Mouse (Mus musculus) gastrocnemius, postnatal 10 days (tissue): ENCODE measurements at regions not wholly inside any gene's neighbourhood (a gene's known extent, or its start where the extent isn't known, plus 50 kb on each side); places are given as distances from the start of the nearest gene placed in this dataset.

Source experiments
- DNase-seq: peaks from one replicate; pipeline ENCODE4 v3.0.0; 2021; ENCODE audit warnings: mixed read lengths

DNA sequence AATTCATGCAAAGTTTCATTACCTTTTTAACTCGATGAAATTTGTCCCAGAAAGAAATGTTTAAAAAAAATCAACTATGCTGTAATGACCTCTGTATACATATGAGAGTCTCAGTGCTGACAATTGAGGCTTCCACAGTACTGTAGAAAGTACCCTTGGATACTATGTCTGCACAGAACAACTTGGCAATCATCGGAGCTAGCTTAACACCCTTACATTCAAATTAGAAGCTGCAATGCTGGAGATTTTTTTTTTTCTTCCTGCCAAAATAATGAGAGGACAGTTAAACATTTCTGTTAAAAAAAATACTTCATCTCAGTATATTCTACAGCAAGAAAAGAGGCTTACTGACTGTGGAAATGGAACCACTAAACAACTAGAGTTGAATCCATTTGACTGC lies 452.1 kb upstream of the Cntn6 start:
- DNase-seq = no peak

DNA sequence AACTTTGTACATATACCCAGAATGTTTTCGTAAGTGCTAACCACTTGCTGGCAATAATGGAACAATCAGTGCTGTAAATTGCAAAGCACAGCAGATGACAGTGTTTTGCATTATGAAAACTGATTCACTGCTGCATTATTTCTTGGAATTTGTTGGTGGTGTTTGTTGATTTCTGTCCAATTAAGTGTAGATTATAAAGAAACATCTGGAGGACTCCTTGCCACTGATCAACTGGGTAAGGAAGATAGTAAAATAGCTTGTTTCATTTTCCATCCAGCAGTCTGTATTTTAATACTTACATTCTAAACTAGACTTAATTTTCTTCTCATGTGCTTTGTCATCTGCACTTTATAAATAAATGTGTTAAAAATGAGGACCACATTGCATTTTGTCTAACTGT lies 436.6 kb upstream of the Cntn6 start:
- no peak for DNase-seq

DNA sequence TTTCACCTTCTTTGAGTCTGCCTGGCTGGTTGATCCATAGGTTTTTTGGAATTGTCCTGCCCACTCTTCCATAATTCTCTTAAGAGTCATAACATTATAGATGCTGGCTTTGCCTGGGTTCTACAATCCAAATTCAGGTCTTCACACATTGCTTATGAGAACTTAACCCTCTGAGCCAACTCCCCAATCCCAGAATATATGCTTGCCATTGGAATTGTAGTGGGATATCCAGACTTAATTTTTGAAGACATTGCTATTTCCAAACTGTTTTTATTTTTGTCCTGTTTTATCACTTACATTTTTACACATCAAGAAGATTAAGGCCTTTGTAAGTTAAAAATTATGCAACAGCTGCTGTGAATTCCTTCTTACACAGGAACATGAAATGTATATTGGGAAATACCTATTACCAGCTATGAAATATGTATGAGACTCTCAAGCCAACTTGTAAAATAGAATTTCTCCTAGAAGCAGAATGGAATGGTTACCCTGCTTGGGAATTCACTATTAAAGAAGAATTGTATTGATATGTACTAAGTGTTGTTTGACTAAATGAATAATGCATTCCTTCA lies 430.8 kb upstream of the Cntn6 start:
- no peak for DNase-seq

DNA sequence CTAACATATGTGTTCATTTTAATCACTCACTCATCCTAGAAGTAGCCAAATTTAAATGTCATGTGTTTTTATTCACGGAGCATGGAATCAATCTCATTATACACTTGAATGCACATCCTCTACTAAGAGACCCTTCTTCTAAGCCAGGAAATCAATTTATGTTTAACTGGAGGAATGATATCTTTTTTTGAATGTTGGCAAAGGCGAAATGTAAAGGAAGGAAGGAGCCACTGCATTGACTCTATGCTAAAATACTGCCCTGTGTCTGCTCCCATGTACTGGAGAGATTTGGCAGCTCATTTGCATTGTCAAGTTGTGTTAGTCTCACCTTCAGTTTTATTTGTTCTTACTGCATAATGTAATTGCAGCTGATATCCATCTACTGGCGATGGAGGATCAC lies 412.0 kb upstream of the Cntn6 start:
- DNase-seq = no peak

DNA sequence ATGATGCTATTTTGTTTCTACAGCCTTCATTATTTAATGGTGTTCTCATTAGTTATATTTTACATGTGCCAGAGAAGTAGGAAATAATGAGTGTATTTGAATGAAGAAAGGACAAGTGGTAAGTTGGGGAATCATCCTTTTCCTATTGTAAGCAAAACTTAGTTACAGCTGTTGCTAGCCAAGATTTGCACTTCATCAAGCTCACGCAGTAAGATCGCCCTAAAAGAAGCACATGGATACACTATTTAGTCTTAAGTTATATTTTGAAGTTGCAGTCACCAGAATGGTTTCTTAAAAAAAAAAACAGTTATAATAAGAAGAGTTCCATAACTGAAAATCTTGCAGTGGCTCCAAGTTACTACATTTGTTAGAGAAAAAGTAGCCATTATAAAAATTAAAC lies 410.3 kb upstream of the Cntn6 start:
- no peak for DNase-seq

DNA sequence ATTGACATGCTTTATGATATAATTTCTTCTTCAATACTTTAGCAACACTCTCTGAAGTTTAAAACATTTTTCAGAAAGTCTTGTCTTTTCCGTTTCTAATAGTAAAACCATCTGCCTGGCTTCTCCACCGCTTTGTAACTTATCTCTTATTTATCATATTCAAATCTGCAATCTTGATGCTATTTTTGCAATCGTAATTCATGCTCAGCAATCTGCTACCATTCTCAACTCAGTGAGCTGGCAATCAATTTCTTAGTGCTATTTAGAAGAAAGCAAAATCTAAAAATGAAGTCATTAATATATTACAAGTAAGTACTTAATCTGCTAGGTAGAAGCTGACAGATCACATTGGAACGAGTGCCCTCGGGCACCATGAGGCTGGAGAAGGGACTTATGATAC lies 384.2 kb upstream of the Cntn6 start:
- DNase-seq = no peak
